Mouse (Mus musculus): ENCODE measurements around the gene Wdr20.

- TF ChIP-seq CTCF (IDR thresholded peaks at IDR 0.05; ENCODE audit: low read depth, low read length) (no peak), POLR2A (IDR thresholded peaks at IDR 0.05; ENCODE audit: insufficient read depth, low read length) (no peak), EP300 (IDR thresholded peaks at IDR 0.05; ENCODE audit: insufficient read depth, low read depth, low read length) (no peak)
These were observed 30.3 kb upstream of the Wdr20 start for GRCm38 (mm10) chr12:110707451-110707850.

All from ES-Bruce4 (cell line).